Mouse (Mus musculus) common myeloid progenitor, adult 5-6 weeks (primary cell): ENCODE measurements at regions not wholly inside any gene's neighbourhood (a gene's known extent, or its start where the extent isn't known, plus 50 kb on each side); places are given as distances from the start of the nearest gene placed in this dataset.

Experiments
- ATAC-seq: replicated peaks from 2 replicates; pipeline ENCODE4 v1.8.0; 2016; ENCODE audit warnings: low read depth, mild to moderate bottlenecking, moderate TSS enrichment, inconsistent platforms; ENCODE audit not compliant: poor library complexity, severe bottlenecking

- no peak for ATAC-seq
Measured at GRCm38 (mm10) chr1:184483371-184483770, 249.0 kb downstream of the Hlx start.

- ATAC-seq: no peak
Measured at GRCm38 (mm10) chr1:184482026-184482425, 250.4 kb downstream of the Hlx start.

GRCm38 (mm10) chr1:184480571-184481220 lies 251.7 kb downstream of the Hlx start:
- ATAC-seq: peak; percentile 73

- ATAC-seq: peak; percentile 85
Measured at GRCm38 (mm10) chr1:184478006-184478405, 254.4 kb downstream of the Hlx start.

- ATAC-seq: no peak
Measured at GRCm38 (mm10) chr1:184462481-184463124, 269.8 kb downstream of the Hlx start.

GRCm38 (mm10) chr1:184461411-184461810 lies 271.0 kb downstream of the Hlx start:
- ATAC-seq: no peak

- no peak for ATAC-seq
Measured at GRCm38 (mm10) chr1:184456727-184457126, 275.7 kb downstream of the Hlx start.

- ATAC-seq: no peak
Measured at GRCm38 (mm10) chr1:184454381-184454780, 278.0 kb downstream of the Hlx start.

GRCm38 (mm10) chr1:184453673-184454072 lies 278.7 kb downstream of the Hlx start:
- no peak for ATAC-seq

- ATAC-seq: no peak
Measured at GRCm38 (mm10) chr1:184453061-184453460, 279.4 kb downstream of the Hlx start.

- no peak for ATAC-seq
Measured at GRCm38 (mm10) chr1:184451686-184452085, 280.7 kb downstream of the Hlx start.

DNA sequence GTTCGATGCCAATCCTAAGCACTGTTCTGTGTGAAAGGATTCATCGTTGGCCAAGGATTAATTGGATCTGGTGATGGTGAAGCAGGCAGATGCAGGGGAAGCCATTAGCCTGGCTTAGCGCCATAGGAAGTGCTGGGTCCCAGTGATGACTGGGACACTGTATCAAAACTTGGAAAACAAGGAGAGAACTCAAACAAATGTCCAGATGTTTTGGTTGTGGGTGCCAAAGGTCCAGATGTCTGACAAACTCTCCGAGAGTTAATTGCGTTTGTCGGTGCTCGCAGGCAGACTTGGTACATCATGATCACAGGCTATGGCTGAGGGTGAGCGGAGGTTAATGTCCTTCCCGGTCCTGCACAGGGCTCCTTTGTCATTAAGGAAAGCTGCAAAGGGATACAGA lies 283.4 kb downstream of the Hlx start:
- ATAC-seq: no peak

GRCm38 (mm10) chr1:184447911-184448310 lies 284.5 kb downstream of the Hlx start:
- peak; percentile 66 for ATAC-seq

GRCm38 (mm10) chr1:184447161-184447667 lies 285.2 kb downstream of the Hlx start:
- no peak for ATAC-seq

GRCm38 (mm10) chr1:184444189-184444588 lies 288.2 kb downstream of the Hlx start:
- peak; percentile 79 for ATAC-seq

- ATAC-seq: no peak
Measured at GRCm38 (mm10) chr1:184442701-184443100, 289.7 kb downstream of the Hlx start.

- peak; percentile 90 for ATAC-seq
Measured at GRCm38 (mm10) chr1:184441005-184441557, 291.3 kb downstream of the Hlx start.

- no peak for ATAC-seq
Measured at GRCm38 (mm10) chr1:184439506-184439905, 292.9 kb downstream of the Hlx start.

- no peak for ATAC-seq
Measured at GRCm38 (mm10) chr1:184436387-184436786, 296.0 kb downstream of the Hlx start.

GRCm38 (mm10) chr1:184428612-184429011 lies 303.8 kb downstream of the Hlx start:
- no peak for ATAC-seq

- ATAC-seq: no peak
Measured at GRCm38 (mm10) chr1:184428035-184428434, 304.4 kb downstream of the Hlx start.
